Mouse (Mus musculus) left cerebral cortex, adult 6 months (tissue): Measurements from ENCODE around the gene Mtor. TPM values are rescaled to one million over a fixed set of nuclear protein-coding genes. Genes with fewer than 3 reads are reported as not detected.

Experiments
- long read RNA-seq, 2 experiments: library from polyadenylated mRNA; unstranded; transcript quantifications; one replicate each; pipeline ENCODE4 v2.0.0; 2019 to 2020
- polyA plus RNA-seq: library from polyadenylated mRNA; unstranded; fragments of <200 nt; fragmentation: Nextera tagmentation; gene quantifications from 2 replicates; pipeline ENCODE4 v1.2.3, GENCODE M21; 2021

Mtor gene
- polyA plus RNA-seq, result 15.0 and 23.5 TPM in 2 replicates
- long read RNA-seq, experiment 1, full-length matches to known transcripts, result 4 of 58 reads
- long read RNA-seq, experiment 1, partial matches to known transcripts, result 51 of 58 reads
- long read RNA-seq, experiment 1, other reads (novel, unspliced or antisense), result 3 of 58 reads
- long read RNA-seq, experiment 2, partial matches to known transcripts, result 12 of 14 reads
- long read RNA-seq, experiment 2, other reads (novel, unspliced or antisense), result 1 of 14 reads

GRCm38 (mm10) chr4:148448179-148448852 lies at the start of gene Mtor:
TSS of gene Mtor (plus strand) at chr4:148448611.

GRCm38 (mm10) chr4:148444250-148444967 lies 4.0 kb upstream of the Mtor start, which contains the start of gene Ubiad1:
TSS of gene Ubiad1 (minus strand) at chr4:148444771.

GRCm38 (mm10) chr4:148500410-148500867 lies 52.0 kb downstream of the Mtor start, which contains the start of gene Angptl7:
TSS of gene Angptl7 (minus strand) at chr4:148500460.

GRCm38 (mm10) chr4:148558297-148559000 lies 110.0 kb downstream of the Mtor start, which contains the start of gene Exosc10:
TSS of gene Exosc10 (plus strand) at chr4:148558429.

GRCm38 (mm10) chr4:148591171-148591630 lies 142.8 kb downstream of the Mtor start, which contains the start of gene Srm:
TSS of gene Srm (plus strand) at chr4:148591503.

GRCm38 (mm10) chr4:148602357-148603120 lies 154.1 kb downstream of the Mtor start, which contains the start of gene Masp2:
TSS of gene Masp2 (plus strand) at chr4:148602554.

Other genes starting within 250 kb of the Mtor start
- 11.2 and 13.5 TPM in 2 replicates for gene Disp3, start 160.6 kb upstream of the Mtor start, polyA plus RNA-seq
- 4.0 and 6.8 TPM in 2 replicates for gene Ubiad1, start 3.8 kb upstream of the Mtor start, polyA plus RNA-seq
- gene Angptl7, start 51.8 kb downstream of the Mtor start, polyA plus RNA-seq, result 0.27 and 0.30 TPM in 2 replicates
- gene Exosc10, start 109.8 kb downstream of the Mtor start, polyA plus RNA-seq, result 27.5 and 31.5 TPM in 2 replicates
- 79.3 and 117 TPM in 2 replicates for gene Srm, start 142.9 kb downstream of the Mtor start, polyA plus RNA-seq
- gene Masp2, start 153.9 kb downstream of the Mtor start, polyA plus RNA-seq, result 0.16 TPM in 1 of 2 replicates, not detected in the other
- 30.8 and 46.6 TPM in 2 replicates for gene Tardbp, start 178.4 kb downstream of the Mtor start, polyA plus RNA-seq
- gene Gm572, start 194.7 kb downstream of the Mtor start, polyA plus RNA-seq, result not detected in 2 replicates